Mouse (Mus musculus): ENCODE results near the gene Stk17b.
"Not testable (repeated sequence)": the region's sequence is repeated elsewhere in the genome, so short reads cannot be mapped to it uniquely, and the experiment has no call there.

GRCm38 (mm10) chr1:53713383-53713782 is 71.6 kb downstream of the Stk17b start:
- TF ChIP-seq CTCF (IDR thresholded peaks at IDR 0.05; ENCODE audit: low read depth, low read length); TAL1 (conservative IDR thresholded peaks at IDR 0.05; ENCODE audit: low read depth, low read length); GATA1 (IDR thresholded peaks at IDR 0.05; ENCODE audit: borderline replicate concordance, low read length); POLR2AphosphoS5 (IDR thresholded peaks at IDR 0.05; ENCODE audit: insufficient replicate concordance, low read depth, low read length); GATA2 (IDR thresholded peaks at IDR 0.05; ENCODE audit: borderline replicate concordance, low read depth, low read length): not testable (repeated sequence)
